Mouse (Mus musculus): ENCODE measurements around the gene Fam83c.

- TF ChIP-seq CTCF (IDR thresholded peaks at IDR 0.05; ENCODE audit: low read depth, low read length) = no peak
- no peak for TF ChIP-seq POLR2A (IDR thresholded peaks at IDR 0.05; ENCODE audit: extremely low read depth, insufficient read depth, low read length)
These were observed 15.5 kb upstream of the Fam83c start for GRCm38 (mm10) chr2:155850120-155850519.

All from liver, adult 2 months (tissue).